Mouse (Mus musculus): Measurements from ENCODE around the gene Foxred1. TPM values are rescaled to one million over a fixed set of nuclear protein-coding genes. Genes with fewer than 3 reads are reported as not detected.

Gene Foxred1
- total RNA-seq, 2 experiments from 2014 or later, result 36.4 to 52.0 TPM

DNA sequence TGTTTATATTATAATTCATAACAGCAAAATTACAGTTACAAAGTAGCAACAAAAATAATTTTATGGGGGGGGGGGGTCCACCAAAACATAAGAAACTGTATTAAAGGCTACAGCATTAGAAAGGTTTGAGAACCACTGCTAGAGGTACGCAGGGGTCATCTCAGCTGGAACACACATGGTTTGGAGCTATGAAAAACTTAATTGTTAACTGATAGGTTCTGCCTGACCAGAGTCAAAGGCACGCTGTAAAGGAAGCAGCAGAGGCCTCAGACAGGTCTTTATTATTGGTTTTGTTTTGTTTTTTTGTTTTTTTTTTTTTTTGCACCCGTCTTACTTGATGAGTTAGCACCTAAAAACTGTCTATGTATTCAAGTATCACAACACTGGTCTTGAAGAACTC is 52.4 kb downstream of the Foxred1 start:
- ATAC-seq (replicated peaks; ENCODE audit: low FRiP score, low TSS enrichment, poor library complexity, severe bottlenecking), result no peak

DNA sequence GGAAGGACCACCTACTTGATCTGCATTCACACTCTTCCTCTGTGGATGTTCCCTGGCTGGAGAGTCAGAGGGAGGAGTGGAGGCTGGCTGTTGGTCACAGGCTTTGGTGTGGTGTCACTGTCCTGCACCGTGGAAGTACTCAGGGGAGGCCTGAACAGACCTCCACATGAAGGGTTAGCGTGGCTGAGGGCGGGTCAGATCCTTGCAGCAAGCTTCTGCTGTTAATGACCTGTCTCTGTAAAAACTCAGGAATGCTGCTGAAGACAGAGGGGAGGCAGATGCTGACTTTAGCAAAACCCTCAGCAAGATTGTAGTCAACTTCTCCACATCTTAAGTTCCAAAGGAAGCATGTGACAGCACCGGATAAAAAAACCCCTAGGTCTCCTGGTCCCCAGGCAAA is 54.0 kb downstream of the Foxred1 start:
- ATAC-seq (replicated peaks; ENCODE audit: low FRiP score, low TSS enrichment, poor library complexity, severe bottlenecking), result no peak

DNA sequence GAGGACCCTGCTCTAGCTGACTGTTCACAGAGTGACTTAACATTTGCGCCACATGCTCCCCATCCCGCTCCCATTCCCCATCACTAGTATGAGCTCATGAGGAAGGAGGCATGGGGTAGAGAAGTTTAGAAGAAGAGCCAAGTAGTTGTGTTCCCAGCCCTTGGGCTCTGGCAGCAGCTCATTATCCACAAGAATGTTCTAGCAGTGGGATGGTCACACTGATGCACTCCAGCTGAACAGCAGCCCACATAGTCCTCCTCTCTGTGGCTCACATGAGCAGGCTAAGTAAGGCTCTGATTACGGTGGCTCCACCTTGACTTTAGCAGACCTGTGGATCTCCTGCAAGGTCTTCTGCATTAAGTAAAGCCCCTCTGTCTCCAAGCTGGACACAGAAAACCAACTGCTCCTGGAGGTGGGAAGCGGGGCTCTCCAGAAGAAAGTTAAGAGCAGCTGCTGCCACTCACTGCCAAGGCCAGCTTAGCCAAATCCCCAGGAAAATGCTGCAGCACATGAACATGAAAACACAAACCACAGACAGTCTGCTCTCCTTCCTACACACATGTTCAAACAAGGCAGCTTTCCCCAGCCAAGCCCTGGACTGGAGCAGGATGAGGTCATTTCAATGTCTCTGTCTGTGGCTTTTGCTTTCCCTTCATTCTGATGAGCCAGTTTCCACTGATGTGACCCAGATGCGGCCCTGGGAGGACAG is 54.7 kb downstream of the Foxred1 start:
- no peak for ATAC-seq (replicated peaks; ENCODE audit: low FRiP score, low TSS enrichment, poor library complexity, severe bottlenecking)

Other genes with a start within 250 kb of the Foxred1 start
- gene St3gal4, start 91.8 kb downstream of the Foxred1 start, total RNA-seq (2014; fragmentation: Nextera tagmentation), result 43.1 and 47.0 TPM in 2 replicates
- 24.2 and 31.6 TPM in 2 replicates for gene St3gal4, start 91.8 kb downstream of the Foxred1 start, total RNA-seq (2017)
- 56.1 and 65.7 TPM in 2 replicates for gene Dcps, start 35.0 kb downstream of the Foxred1 start, total RNA-seq (2014; fragmentation: Nextera tagmentation)
- 62.0 and 64.6 TPM in 2 replicates for gene Dcps, start 35.0 kb downstream of the Foxred1 start, total RNA-seq (2017)
- 50.0 and 60.6 TPM in 2 replicates for gene Srpr, start 10.9 kb downstream of the Foxred1 start, total RNA-seq (2014; fragmentation: Nextera tagmentation)
- 47.4 and 84.9 TPM in 2 replicates for gene Srpr, start 10.9 kb downstream of the Foxred1 start, total RNA-seq (2017)
- gene Tirap, start 10.8 kb downstream of the Foxred1 start, total RNA-seq (2014; fragmentation: Nextera tagmentation), result 2.8 and 3.9 TPM in 2 replicates
- 1.2 and 8.7 TPM in 2 replicates for gene Tirap, start 10.8 kb downstream of the Foxred1 start, total RNA-seq (2017)
- 24.7 and 34.1 TPM in 2 replicates for gene Fam118b, start 56.8 kb upstream of the Foxred1 start, total RNA-seq (2014; fragmentation: Nextera tagmentation)
- gene Fam118b, start 56.8 kb upstream of the Foxred1 start, total RNA-seq (2017), result 8.7 and 16.5 TPM in 2 replicates
- 31.0 and 47.2 TPM in 2 replicates for gene Rpusd4, start 56.8 kb upstream of the Foxred1 start, total RNA-seq (2014; fragmentation: Nextera tagmentation)
- 13.9 and 21.5 TPM in 2 replicates for gene Rpusd4, start 56.8 kb upstream of the Foxred1 start, total RNA-seq (2017)
- gene Cdon, start 210.1 kb upstream of the Foxred1 start, total RNA-seq (2014; fragmentation: Nextera tagmentation), result 1.8 TPM in 1 of 2 replicates, not detected in the other
- 3.0 and 9.2 TPM in 2 replicates for gene Cdon, start 210.1 kb upstream of the Foxred1 start, total RNA-seq (2017)